Comparison of ENCODE assay signal across 20 mouse cellular contexts in genomic region chr3:28816010-28816540, GRCm38 (mm10). TPM values are rescaled to one million over a fixed set of nuclear protein-coding genes. Genes with fewer than 3 reads are reported as not detected.
DNase-seq lines count a peak whose midpoint lies in the region; ATAC-seq and TF ChIP-seq lines count a peak whose summit lies in the region.
"Had no signal": no experiment of that assay in that cellular context is flagged by ENCODE, and none has a peak within 500 bp of the region (broad histone marks: within the 10 kb centered on the region; RNA-seq: fewer than 3 reads in every experiment).

No protein-coding gene starts in this region.

- WGBS in hindbrain, embryonic 15.5 days: 83% methylated on average over 4 of the region's 4 CpGs
- 72% methylated on average over 4 of the region's 4 CpGs for WGBS in hindbrain, embryonic 16.5 days
- WGBS in kidney, embryonic 15.5 days: 63% methylated on average over 4 of the region's 4 CpGs
- 79% methylated on average over 4 of the region's 4 CpGs for WGBS in midbrain, embryonic 15.5 days

- no peaks in the 10 kb centered on the region for H3K4me1 ChIP-seq in hindbrain, embryonic 15.5 days (replicated peaks)
- no peaks in the 10 kb centered on the region for H3K4me1 ChIP-seq in hindbrain, embryonic 16.5 days (ENCODE audit: control insufficient read depth, insufficient read depth, low read depth, low read length)
- no peaks in the 10 kb centered on the region for H3K4me1 ChIP-seq in kidney, embryonic 15.5 days
- no peaks in the 10 kb centered on the region for H3K4me1 ChIP-seq in MEL (ENCODE audit: control insufficient read depth in 1 of 2, insufficient read depth in 2 of 2, low read length in 2 of 2)
- H3K4me1 ChIP-seq in midbrain, embryonic 15.5 days: no peaks in the 10 kb centered on the region
- H3K4me1 ChIP-seq: embryonic facial prominence, embryonic 12.5 days; forebrain, embryonic 15.5 days; heart, embryonic 10.5 days; heart, embryonic 15.5 days had no signal

- TF ChIP-seq POLR2A in MEL (IDR thresholded peaks at IDR 0.05; ENCODE audit: control insufficient read depth in 1 of 2, insufficient read depth in 1 of 2, low read depth in 1 of 2, low read length in 2 of 2, poor library complexity in 1 of 2): no peak

- H3K4me2 ChIP-seq in hindbrain, embryonic 15.5 days: no peak overlapping the region
- no peak overlapping the region for H3K4me2 ChIP-seq in hindbrain, embryonic 16.5 days (ENCODE audit: low read length)
- H3K4me2 ChIP-seq in kidney, embryonic 15.5 days: no peak overlapping the region
- H3K4me2 ChIP-seq in midbrain, embryonic 15.5 days: no peak overlapping the region
- H3K4me2 ChIP-seq: embryonic facial prominence, embryonic 12.5 days; forebrain, embryonic 15.5 days; heart, embryonic 15.5 days had no signal

- no peak overlapping the region for H3K4me3 ChIP-seq in hindbrain, embryonic 15.5 days
- H3K4me3 ChIP-seq in hindbrain, embryonic 16.5 days (ENCODE audit: low read length): no peak overlapping the region
- no peak overlapping the region for H3K4me3 ChIP-seq in kidney, embryonic 15.5 days (replicated peaks)
- no peak overlapping the region for H3K4me3 ChIP-seq in MEL (ENCODE audit: control insufficient read depth in 1 of 2, insufficient read depth in 1 of 2, low read depth in 2 of 2, low read length in 2 of 2)
- no peak overlapping the region for H3K4me3 ChIP-seq in midbrain, embryonic 15.5 days
- H3K4me3 ChIP-seq: embryonic facial prominence, embryonic 12.5 days; forebrain, embryonic 15.5 days; heart, embryonic 10.5 days; heart, embryonic 15.5 days had no signal

- no peaks in the 10 kb centered on the region for H3K9me3 ChIP-seq in hindbrain, embryonic 15.5 days
- no peaks in the 10 kb centered on the region for H3K9me3 ChIP-seq in hindbrain, embryonic 16.5 days (ENCODE audit: control insufficient read depth, low read length)
- H3K9me3 ChIP-seq in kidney, embryonic 15.5 days (replicated peaks): no peaks in the 10 kb centered on the region
- H3K9me3 ChIP-seq in MEL (replicated peaks; ENCODE audit: insufficient read depth, low read length): no peaks in the 10 kb centered on the region
- no peaks in the 10 kb centered on the region for H3K9me3 ChIP-seq in midbrain, embryonic 15.5 days
- H3K9me3 ChIP-seq: embryonic facial prominence, embryonic 12.5 days; forebrain, embryonic 15.5 days; heart, embryonic 10.5 days; heart, embryonic 15.5 days had no signal

- no peak for TF ChIP-seq CTCF in MEL (IDR thresholded peaks at IDR 0.05 in 2 of 3, conservative IDR thresholded peaks at IDR 0.05 in 1 of 3; ENCODE audit: control insufficient read depth in 1 of 3, insufficient read depth in 1 of 3, low read depth in 2 of 3, low read length in 3 of 3, poor library complexity in 1 of 3, severe bottlenecking in 1 of 3)

- no peak for TF ChIP-seq EP300 in MEL (IDR thresholded peaks at IDR 0.05; ENCODE audit: low read depth in 1 of 2, low read length in 2 of 2)

- ATAC-seq in hindbrain, embryonic 15.5 days (ENCODE audit: low FRiP score, low read depth): peak; percentile 19; the same call in 1 of the 2 replicates
- no peak for ATAC-seq in hindbrain, embryonic 16.5 days
- peak; percentile 74 for ATAC-seq in kidney, embryonic 15.5 days (replicated peaks; ENCODE audit: low FRiP score)
- ATAC-seq in megakaryocyte-erythroid progenitor cell, adult 5-6 weeks (replicated peaks; ENCODE audit: low FRiP score, low TSS enrichment, poor library complexity, severe bottlenecking): 0 out of 2 replicates have a peak, but pooled peaks have one; percentile 39
- no peak for ATAC-seq in midbrain, embryonic 15.5 days (replicated peaks)
- ATAC-seq: activated CD4-positive, CD25-positive, alpha-beta regulatory T cell, adult 4 months; forebrain, embryonic 15.5 days; Patski had no signal

- TF ChIP-seq RAD21 in MEL (IDR thresholded peaks at IDR 0.05; ENCODE audit: low read depth, low read length): no peak

- H3K79me2 ChIP-seq in MEL (ENCODE audit: control insufficient read depth, insufficient read depth, low read length, poor library complexity): no peaks in the 10 kb centered on the region

- H3K27ac ChIP-seq in hindbrain, embryonic 15.5 days (replicated peaks): no peak overlapping the region
- no peak overlapping the region for H3K27ac ChIP-seq in hindbrain, embryonic 16.5 days (ENCODE audit: low read depth, low read length)
- no peak overlapping the region for H3K27ac ChIP-seq in kidney, embryonic 15.5 days
- H3K27ac ChIP-seq in MEL (ENCODE audit: control insufficient read depth, low read depth, low read length): no peak overlapping the region
- H3K27ac ChIP-seq in midbrain, embryonic 15.5 days: no peak overlapping the region
- H3K27ac ChIP-seq: embryonic facial prominence, embryonic 12.5 days; forebrain, embryonic 15.5 days; heart, embryonic 10.5 days; heart, embryonic 15.5 days had no signal

- DNase-seq in kidney, postnatal 36 days: no peak
- peak; percentile 38 for DNase-seq in MEL (ENCODE audit: low read depth, low spot score)
- DNase-seq: adrenal gland, postnatal 14 days; cerebellum, adult 11-12 months; cerebellum, adult 9-10 months; cerebellum, postnatal 25 days; gastrocnemius, postnatal 36 days; heart, adult 18-20 months; heart, postnatal 14 days had no signal

- no peak overlapping the region for H3K9ac ChIP-seq in hindbrain, embryonic 15.5 days
- no peak overlapping the region for H3K9ac ChIP-seq in hindbrain, embryonic 16.5 days (ENCODE audit: low read depth, low read length)
- H3K9ac ChIP-seq in kidney, embryonic 15.5 days: no peak overlapping the region
- no peak overlapping the region for H3K9ac ChIP-seq in MEL (ENCODE audit: control insufficient read depth, low read depth, low read length, poor library complexity, severe bottlenecking)
- H3K9ac ChIP-seq in midbrain, embryonic 15.5 days: no peak overlapping the region
- H3K9ac ChIP-seq: embryonic facial prominence, embryonic 12.5 days; forebrain, embryonic 15.5 days; heart, embryonic 15.5 days had no signal

- no peaks in the 10 kb centered on the region for H3K36me3 ChIP-seq in hindbrain, embryonic 15.5 days
- no peaks in the 10 kb centered on the region for H3K36me3 ChIP-seq in hindbrain, embryonic 16.5 days (ENCODE audit: control insufficient read depth, insufficient read depth, low read length)
- H3K36me3 ChIP-seq in kidney, embryonic 15.5 days: no peaks in the 10 kb centered on the region
- no peaks in the 10 kb centered on the region for H3K36me3 ChIP-seq in MEL (ENCODE audit: control insufficient read depth in 1 of 2, insufficient read depth in 2 of 2, low read length in 2 of 2)
- no peaks in the 10 kb centered on the region for H3K36me3 ChIP-seq in midbrain, embryonic 15.5 days (replicated peaks)
- H3K36me3 ChIP-seq: embryonic facial prominence, embryonic 12.5 days; forebrain, embryonic 15.5 days; heart, embryonic 10.5 days; heart, embryonic 15.5 days had no signal

- no peaks in the 10 kb centered on the region for H3K27me3 ChIP-seq in hindbrain, embryonic 15.5 days
- no peaks in the 10 kb centered on the region for H3K27me3 ChIP-seq in hindbrain, embryonic 16.5 days (replicated peaks; ENCODE audit: control insufficient read depth, insufficient read depth, low read length)
- H3K27me3 ChIP-seq in kidney, embryonic 15.5 days: no peaks in the 10 kb centered on the region
- H3K27me3 ChIP-seq in MEL (ENCODE audit: control insufficient read depth in 1 of 2, insufficient read depth in 2 of 2, low read length in 2 of 2): no peaks in the 10 kb centered on the region
- no peaks in the 10 kb centered on the region for H3K27me3 ChIP-seq in midbrain, embryonic 15.5 days (replicated peaks)
- H3K27me3 ChIP-seq: embryonic facial prominence, embryonic 12.5 days; forebrain, embryonic 15.5 days; heart, embryonic 15.5 days had no signal

TF ChIP-seq in MEL, 35 proteins besides CTCF, POLR2A, EP300 and RAD21 (continues in another document):
- TF ChIP-seq MEF2A (IDR thresholded peaks at IDR 0.05; ENCODE audit: extremely low read depth, insufficient replicate concordance, low read depth, low read length, poor library complexity, severe bottlenecking) (no peak), MYC (IDR thresholded peaks at IDR 0.05; ENCODE audit: low read depth, low read length) (no peak), E2F4 (IDR thresholded peaks at IDR 0.05; ENCODE audit: borderline replicate concordance, low read depth, low read length) (no peak), SIN3A (IDR thresholded peaks at IDR 0.05; ENCODE audit: low read length) (no peak), MAZ (IDR thresholded peaks at IDR 0.05; ENCODE audit: low read depth, low read length) (no peak), BHLHE40 (IDR thresholded peaks at IDR 0.05; ENCODE audit: borderline replicate concordance, low read depth, low read length) (no peak), POLR2AphosphoS5 (IDR thresholded peaks at IDR 0.05; ENCODE audit: borderline replicate concordance, low read depth, low read length) (no peak), MYB (IDR thresholded peaks at IDR 0.05; ENCODE audit: low read depth, low read length) (no peak), UBTF (IDR thresholded peaks at IDR 0.05; ENCODE audit: borderline replicate concordance, insufficient read depth, low read depth, low read length) (no peak)

RNA-seq across cellular contexts. Expression of gene Rpl22l1, which starts 10.8 kb away (rescaled TPM):
- 225 and 253 TPM in 2 replicates for polyA plus RNA-seq in hindbrain, embryonic 15.5 days (2015; fragmentation: Nextera tagmentation; extraction: Ambion mirVana)
- 188 and 219 TPM in 2 replicates for polyA plus RNA-seq in hindbrain, embryonic 16.5 days (2015; fragmentation: Nextera tagmentation; extraction: Ambion mirVana)
- 412 and 505 TPM in 2 replicates for polyA plus RNA-seq in kidney, embryonic 15.5 days (2015; fragmentation: Nextera tagmentation; extraction: Ambion mirVana)
- 97.8 and 305 TPM in 2 replicates for total RNA-seq in MEL (2012; rRNA removed)
- 10 to 100 TPM in 1 of 2 experiments, not detected in 1; 84.5 TPM for polyA plus RNA-seq in MEL (2012; ENCODE audit: insufficient read depth in 1 of 2, insufficient read length in 2 of 2, low read depth in 1 of 2, low replicate concordance in 2 of 2, missing spikeins in 1 of 2)
- 1,279 and 1,311 TPM in 2 replicates for total RNA-seq in megakaryocyte-erythroid progenitor cell, adult 5-6 weeks (2014; fragmentation: Nextera tagmentation)
- 97.2 and 144 TPM in 2 replicates for total RNA-seq in megakaryocyte-erythroid progenitor cell, adult 5-6 weeks (2017)
- 172 and 192 TPM in 2 replicates for polyA plus RNA-seq in midbrain, embryonic 15.5 days (2015; fragmentation: Nextera tagmentation; extraction: Ambion mirVana)

RNA-seq across cellular contexts. Expression of gene Eif5a2, which starts 35.0 kb away (rescaled TPM):
- 10.0 and 11.9 TPM in 2 replicates for polyA plus RNA-seq in hindbrain, embryonic 15.5 days (2015; fragmentation: Nextera tagmentation; extraction: Ambion mirVana)
- 10.1 and 11.7 TPM in 2 replicates for polyA plus RNA-seq in hindbrain, embryonic 16.5 days (2015; fragmentation: Nextera tagmentation; extraction: Ambion mirVana)
- 7.4 and 8.0 TPM in 2 replicates for polyA plus RNA-seq in kidney, embryonic 15.5 days (2015; fragmentation: Nextera tagmentation; extraction: Ambion mirVana)
- 5.8 and 6.1 TPM in 2 replicates for total RNA-seq in MEL (2012; rRNA removed)
- 1 to 10 TPM in 1 of 2 experiments, not detected in 1; 7.3 TPM for polyA plus RNA-seq in MEL (2012; ENCODE audit: insufficient read depth in 1 of 2, insufficient read length in 2 of 2, low read depth in 1 of 2, low replicate concordance in 2 of 2, missing spikeins in 1 of 2)
- 0.67 and 0.87 TPM in 2 replicates for total RNA-seq in megakaryocyte-erythroid progenitor cell, adult 5-6 weeks (2014; fragmentation: Nextera tagmentation)
- total RNA-seq in megakaryocyte-erythroid progenitor cell, adult 5-6 weeks (2017): 0.38 and 1.2 TPM in 2 replicates
- polyA plus RNA-seq in midbrain, embryonic 15.5 days (2015; fragmentation: Nextera tagmentation; extraction: Ambion mirVana): 8.3 and 8.9 TPM in 2 replicates

Comparison
In these comparisons a context has a peak if more than half of its experiments do, and no peak if none do; other contexts are left out.
1. ATAC-seq: peak in hindbrain, embryonic 15.5 days (single experiment), kidney, embryonic 15.5 days (single experiment) and megakaryocyte-erythroid progenitor cell, adult 5-6 weeks (single experiment); none in hindbrain, embryonic 16.5 days (single experiment) and midbrain, embryonic 15.5 days (single experiment).